Mouse (Mus musculus): ENCODE measurements around the gene Bach1. TPM values are rescaled to one million over a fixed set of nuclear protein-coding genes. Genes with fewer than 3 reads are reported as not detected.
A peak's percentile ranks its signal among the peaks of the same experiment; 100 is the strongest.

The Bach1 gene
- 21.5 and 22.4 TPM in 2 replicates for polyA plus RNA-seq (2016; fragmentation: Nextera tagmentation; extraction: Ambion mirVana)

DNA sequence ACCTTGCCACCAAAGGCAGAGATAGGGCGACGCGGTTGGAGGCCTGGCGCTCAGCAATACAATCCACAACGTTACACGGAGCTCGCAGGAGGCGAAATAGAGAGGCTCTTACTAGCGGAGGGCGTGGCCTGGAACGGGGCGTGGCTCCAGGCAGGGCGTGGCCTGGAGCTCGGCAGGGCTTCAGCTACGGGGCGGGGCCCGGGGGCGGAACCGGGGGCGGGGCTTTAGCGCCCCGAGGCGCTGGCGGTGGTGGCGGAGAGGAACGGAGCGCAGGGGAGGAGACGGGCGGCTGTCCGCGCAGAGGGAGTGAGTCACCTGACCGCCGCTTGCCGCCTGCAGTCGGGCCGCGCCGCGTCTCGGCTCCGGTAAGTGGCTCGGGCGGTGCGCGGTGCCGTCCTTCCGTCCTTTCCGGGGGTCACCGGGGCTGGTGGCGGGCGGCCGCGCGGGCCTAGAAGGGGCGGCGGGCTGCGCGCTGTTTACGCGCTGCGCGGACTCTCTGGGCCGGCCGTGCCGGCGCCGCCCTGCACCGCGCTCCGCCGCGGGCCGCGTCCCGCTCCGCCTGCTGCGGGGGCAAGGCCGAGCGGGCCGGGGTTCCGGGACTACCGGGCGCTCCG is at the start of gene Bach1:
Gene Bach1 (plus strand): TSS at position 254 of the 614 bp plus-strand sequence.
- peak; percentile 89 for ATAC-seq (ENCODE audit: insufficient number of reproducible peaks, insufficient read depth, low FRiP score, low TSS enrichment)
- H3K9me3 ChIP-seq: no peaks in the 10 kb centered on the region
- H3K9ac ChIP-seq: peak within 1 kb of the TSS; percentile 94
- H3K4me1 ChIP-seq: peaks cover 17% of the 10 kb centered on the region
- H3K27ac ChIP-seq: peak within 1 kb of the TSS; percentile 90
- 1% methylated on average over 73 of the region's 84 CpGs for WGBS
- peak within 1 kb of the TSS; percentile 74 for H3K4me3 ChIP-seq
- peak within 1 kb of the TSS; percentile 70 for H3K4me2 ChIP-seq (replicated peaks)
- H3K36me3 ChIP-seq: no peaks in the 10 kb centered on the region
- H3K27me3 ChIP-seq: no peaks in the 10 kb centered on the region

- H3K9me3 ChIP-seq: no peaks in the 10 kb centered on the region
- H3K4me3 ChIP-seq: no peak overlapping the region
- no peaks in the 10 kb centered on the region for H3K4me1 ChIP-seq
- H3K4me2 ChIP-seq (replicated peaks): no peak overlapping the region
- no peaks in the 10 kb centered on the region for H3K36me3 ChIP-seq
- ATAC-seq (ENCODE audit: insufficient number of reproducible peaks, insufficient read depth, low FRiP score, low TSS enrichment): no peak
- no peak overlapping the region for H3K27ac ChIP-seq
- no peak overlapping the region for H3K9ac ChIP-seq
- H3K27me3 ChIP-seq: no peaks in the 10 kb centered on the region
- WGBS: 74% methylated on average over 8 of the region's 8 CpGs
Measured at GRCm38 (mm10) chr16:87652344-87652743, 46.4 kb upstream of the Bach1 start.

DNA sequence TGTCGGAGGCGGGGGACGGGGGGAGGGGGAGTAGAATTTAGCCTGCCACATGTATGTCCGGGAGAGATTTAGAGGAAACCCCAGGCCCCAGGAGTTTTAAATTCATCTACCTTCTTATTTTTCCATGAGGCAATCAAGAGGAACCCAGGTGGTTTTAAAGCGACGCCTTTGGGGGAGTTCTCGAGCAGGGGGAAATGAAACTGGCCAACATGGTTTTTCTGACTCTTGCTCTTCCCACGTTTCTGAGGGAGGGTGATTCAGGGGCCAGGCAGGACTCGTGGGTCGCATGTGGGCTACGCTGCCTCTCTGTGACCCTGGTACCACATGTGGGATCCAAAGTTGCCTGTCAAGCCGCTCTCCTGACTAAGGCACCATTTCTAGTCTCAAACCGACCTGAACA is 45.8 kb upstream of the Bach1 start:
- WGBS: 82% methylated on average over 13 of the region's 13 CpGs
- no peak for ATAC-seq (ENCODE audit: insufficient number of reproducible peaks, insufficient read depth, low FRiP score, low TSS enrichment)
- no peaks in the 10 kb centered on the region for H3K27me3 ChIP-seq
- H3K9ac ChIP-seq: no peak overlapping the region
- no peaks in the 10 kb centered on the region for H3K4me1 ChIP-seq
- H3K9me3 ChIP-seq: no peaks in the 10 kb centered on the region
- H3K4me2 ChIP-seq (replicated peaks): no peak overlapping the region
- H3K4me3 ChIP-seq: no peak overlapping the region
- H3K27ac ChIP-seq: no peak overlapping the region
- no peaks in the 10 kb centered on the region for H3K36me3 ChIP-seq

DNA sequence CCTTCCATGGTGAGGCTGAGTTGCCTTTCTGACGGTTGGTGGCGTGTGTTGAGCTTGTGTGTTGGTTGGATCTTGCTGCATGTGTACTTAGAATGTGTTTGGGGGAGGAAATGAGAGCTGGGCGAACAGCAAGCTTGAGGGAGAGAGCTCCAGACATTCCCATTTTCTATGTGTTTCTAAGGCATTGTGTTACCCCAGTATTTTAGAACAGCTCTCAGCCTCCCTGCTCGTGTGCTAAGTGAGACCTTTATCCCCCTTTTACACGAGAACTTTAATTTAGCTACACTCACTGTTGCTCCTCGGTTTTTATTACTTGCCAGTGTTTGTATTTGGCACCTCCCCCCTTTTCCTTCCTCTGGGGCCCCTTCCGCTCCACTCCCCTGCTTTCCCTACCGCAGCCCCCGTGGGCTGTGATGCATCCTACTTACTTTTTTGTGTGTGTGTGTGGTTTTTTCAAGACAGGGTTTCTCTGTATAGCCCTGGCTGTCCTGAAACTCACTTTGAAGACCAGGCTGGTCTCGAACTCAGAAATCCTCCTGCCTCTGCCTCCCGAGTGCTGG is 44.6 kb upstream of the Bach1 start:
- no peak overlapping the region for H3K4me3 ChIP-seq
- no peaks in the 10 kb centered on the region for H3K27me3 ChIP-seq
- no peak overlapping the region for H3K9ac ChIP-seq
- 79% methylated on average over 11 of the region's 11 CpGs for WGBS
- no peaks in the 10 kb centered on the region for H3K9me3 ChIP-seq
- ATAC-seq (ENCODE audit: insufficient number of reproducible peaks, insufficient read depth, low FRiP score, low TSS enrichment): no peak
- no peak overlapping the region for H3K27ac ChIP-seq
- H3K4me2 ChIP-seq (replicated peaks): no peak overlapping the region
- no peaks in the 10 kb centered on the region for H3K36me3 ChIP-seq
- H3K4me1 ChIP-seq: no peaks in the 10 kb centered on the region

- Histone ChIP-seq H3K4me1 (no peaks in the 10 kb centered on the region), H3K4me2 (replicated peaks) (no peak overlapping the region), H3K27me3 (no peaks in the 10 kb centered on the region), H3K4me3 (no peak overlapping the region), H3K9ac (no peak overlapping the region), H3K36me3 (no peaks in the 10 kb centered on the region), H3K9me3 (no peaks in the 10 kb centered on the region), H3K27ac (no peak overlapping the region)
- 79% methylated on average over 5 of the region's 5 CpGs for WGBS
- no peak for ATAC-seq (ENCODE audit: insufficient number of reproducible peaks, insufficient read depth, low FRiP score, low TSS enrichment)
Measured at GRCm38 (mm10) chr16:87655005-87655404, 43.7 kb upstream of the Bach1 start.

DNA sequence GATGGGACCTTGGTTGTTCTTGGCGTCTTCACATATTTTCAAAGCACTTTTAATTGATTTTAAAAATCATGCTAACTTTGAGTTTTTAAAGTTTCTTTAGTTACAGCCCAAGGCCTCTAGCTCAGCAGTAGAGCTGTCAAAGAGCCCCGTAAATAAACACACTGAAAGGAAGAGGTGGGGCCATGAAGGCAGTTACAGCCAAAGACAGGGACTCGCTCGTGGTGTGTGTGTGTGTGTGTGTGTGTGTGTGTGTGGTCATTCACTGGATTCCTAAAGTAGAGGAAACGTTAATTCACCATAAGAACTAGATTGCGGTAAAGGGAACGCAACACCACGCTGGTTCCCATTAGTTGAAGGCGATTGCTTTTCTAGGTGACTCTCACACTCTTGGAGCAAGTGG is 43.2 kb upstream of the Bach1 start:
- 82% methylated on average over 9 of the region's 9 CpGs for WGBS
- Histone ChIP-seq H3K4me3 (no peak overlapping the region), H3K27me3 (no peaks in the 10 kb centered on the region), H3K4me1 (0 out of 2 replicates have a peak, but pooled peaks cover under 1% of the 10 kb centered on the region), H3K9me3 (no peaks in the 10 kb centered on the region), H3K4me2 (replicated peaks) (no peak overlapping the region), H3K27ac (no peak overlapping the region), H3K36me3 (no peaks in the 10 kb centered on the region), H3K9ac (no peak overlapping the region)
- ATAC-seq (ENCODE audit: insufficient number of reproducible peaks, insufficient read depth, low FRiP score, low TSS enrichment): no peak

DNA sequence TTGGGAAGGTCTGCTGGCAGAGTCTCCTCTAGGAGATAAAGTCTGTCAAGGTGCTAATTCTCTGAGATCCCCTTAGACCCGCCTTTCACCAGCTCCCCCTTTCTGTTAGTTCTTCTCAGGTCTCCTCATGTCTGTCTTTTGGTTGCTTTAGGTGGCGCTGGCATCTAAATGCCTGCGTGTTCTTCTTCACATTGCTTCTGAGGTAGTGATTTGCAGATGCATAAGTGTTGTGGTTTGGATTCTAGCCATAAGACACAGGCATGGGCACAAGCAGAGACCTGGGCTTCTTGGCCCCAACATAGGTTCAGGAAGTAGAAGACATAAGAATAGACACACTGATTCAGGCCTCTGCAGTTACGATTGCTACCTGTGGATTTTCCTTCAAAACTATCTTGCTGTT is 42.0 kb upstream of the Bach1 start:
- no peaks in the 10 kb centered on the region for H3K27me3 ChIP-seq
- ATAC-seq (ENCODE audit: insufficient number of reproducible peaks, insufficient read depth, low FRiP score, low TSS enrichment): no peak
- H3K27ac ChIP-seq: no peak overlapping the region
- no peaks in the 10 kb centered on the region for H3K36me3 ChIP-seq
- WGBS: 81% methylated on average over 4 of the region's 4 CpGs
- 0 out of 2 replicates have a peak, but pooled peaks cover 3% of the 10 kb centered on the region for H3K4me1 ChIP-seq
- H3K4me3 ChIP-seq: no peak overlapping the region
- H3K9ac ChIP-seq: no peak overlapping the region
- no peaks in the 10 kb centered on the region for H3K9me3 ChIP-seq
- H3K4me2 ChIP-seq (replicated peaks): no peak overlapping the region

- 0 out of 2 replicates have a peak, but pooled peaks cover 3% of the 10 kb centered on the region for H3K4me1 ChIP-seq
- no peak overlapping the region for H3K27ac ChIP-seq
- no peak overlapping the region for H3K4me2 ChIP-seq (replicated peaks)
- H3K9me3 ChIP-seq: no peaks in the 10 kb centered on the region
- no peak for ATAC-seq (ENCODE audit: insufficient number of reproducible peaks, insufficient read depth, low FRiP score, low TSS enrichment)
- 93% methylated on average over 9 of the region's 9 CpGs for WGBS
- H3K4me3 ChIP-seq: no peak overlapping the region
- H3K9ac ChIP-seq: no peak overlapping the region
- H3K27me3 ChIP-seq: no peaks in the 10 kb centered on the region
- no peaks in the 10 kb centered on the region for H3K36me3 ChIP-seq
Measured at GRCm38 (mm10) chr16:87657291-87657690, 41.5 kb upstream of the Bach1 start.

GRCm38 (mm10) chr16:87661024-87661471 is 37.7 kb upstream of the Bach1 start:
- no peak overlapping the region for H3K27ac ChIP-seq
- 0 out of 2 replicates have a peak, but pooled peaks cover 3% of the 10 kb centered on the region for H3K4me1 ChIP-seq
- no peak for ATAC-seq (ENCODE audit: insufficient number of reproducible peaks, insufficient read depth, low FRiP score, low TSS enrichment)
- no peaks in the 10 kb centered on the region for H3K36me3 ChIP-seq
- 60% methylated on average over 12 of the region's 12 CpGs for WGBS
- H3K9me3 ChIP-seq: no peaks in the 10 kb centered on the region
- H3K27me3 ChIP-seq: no peaks in the 10 kb centered on the region
- H3K4me2 ChIP-seq (replicated peaks): no peak overlapping the region
- no peak overlapping the region for H3K4me3 ChIP-seq
- no peak overlapping the region for H3K9ac ChIP-seq

GRCm38 (mm10) chr16:87661636-87662035 is 37.1 kb upstream of the Bach1 start:
- Histone ChIP-seq H3K27me3 (no peaks in the 10 kb centered on the region), H3K36me3 (no peaks in the 10 kb centered on the region), H3K4me2 (replicated peaks) (no peak overlapping the region), H3K27ac (no peak overlapping the region), H3K4me3 (no peak overlapping the region), H3K9ac (no peak overlapping the region), H3K9me3 (no peaks in the 10 kb centered on the region), H3K4me1 (0 out of 2 replicates have a peak, but pooled peaks cover 3% of the 10 kb centered on the region)
- no peak for ATAC-seq (ENCODE audit: insufficient number of reproducible peaks, insufficient read depth, low FRiP score, low TSS enrichment)
- 86% methylated on average over 8 of the region's 8 CpGs for WGBS

DNA sequence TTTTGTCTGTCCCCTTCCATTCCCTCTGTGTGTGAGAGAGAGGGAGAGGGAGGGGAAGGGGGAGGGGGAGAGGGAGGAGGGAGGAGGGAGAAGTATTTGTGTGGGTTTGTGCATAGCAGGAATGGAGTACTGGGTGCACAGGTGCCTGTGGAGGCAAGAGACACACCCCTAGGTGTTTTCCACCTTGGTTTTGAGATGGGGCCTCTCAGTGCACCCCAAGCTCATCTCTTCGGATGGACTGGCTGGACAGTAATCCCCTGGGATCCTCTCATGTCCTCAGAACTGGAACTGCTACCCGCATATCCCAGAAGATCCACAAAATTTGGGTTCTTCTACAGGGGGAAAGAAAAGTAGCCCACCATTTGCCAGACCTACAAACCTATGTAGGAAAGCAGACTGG is 36.2 kb upstream of the Bach1 start:
- H3K9ac ChIP-seq: no peak overlapping the region
- no peak for ATAC-seq (ENCODE audit: insufficient number of reproducible peaks, insufficient read depth, low FRiP score, low TSS enrichment)
- H3K4me1 ChIP-seq: 0 out of 2 replicates have a peak, but pooled peaks cover 3% of the 10 kb centered on the region
- 88% methylated on average over 2 of the region's 2 CpGs for WGBS
- no peak overlapping the region for H3K4me2 ChIP-seq (replicated peaks)
- no peaks in the 10 kb centered on the region for H3K27me3 ChIP-seq
- no peaks in the 10 kb centered on the region for H3K9me3 ChIP-seq
- no peaks in the 10 kb centered on the region for H3K36me3 ChIP-seq
- H3K27ac ChIP-seq: no peak overlapping the region
- no peak overlapping the region for H3K4me3 ChIP-seq

DNA sequence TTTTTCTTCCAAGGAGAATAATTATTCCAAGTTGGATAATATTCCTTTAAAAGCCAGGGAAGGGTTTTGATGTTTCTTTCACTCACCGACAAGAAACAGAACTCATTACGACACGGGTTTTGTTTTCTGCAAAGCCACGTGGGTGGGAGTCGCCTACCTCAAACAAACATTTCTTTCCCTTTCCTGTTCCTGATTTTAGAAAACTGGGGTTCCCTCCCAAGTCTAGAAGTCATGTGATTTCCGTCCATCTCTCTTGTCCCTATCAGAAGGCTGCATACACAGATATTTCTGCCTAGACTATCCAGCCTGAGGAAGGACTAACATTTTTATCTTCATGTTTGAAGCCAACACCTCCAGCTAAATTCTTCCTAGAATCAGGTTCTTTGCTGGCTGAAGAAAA is 34.9 kb upstream of the Bach1 start:
- Histone ChIP-seq H3K4me3 (no peak overlapping the region), H3K36me3 (no peaks in the 10 kb centered on the region), H3K27ac (no peak overlapping the region), H3K27me3 (no peaks in the 10 kb centered on the region), H3K9ac (no peak overlapping the region), H3K4me1 (0 out of 2 replicates have a peak, but pooled peaks cover 3% of the 10 kb centered on the region), H3K4me2 (replicated peaks) (no peak overlapping the region), H3K9me3 (no peaks in the 10 kb centered on the region)
- ATAC-seq (ENCODE audit: insufficient number of reproducible peaks, insufficient read depth, low FRiP score, low TSS enrichment): no peak
- 66% methylated on average over 6 of the region's 6 CpGs for WGBS

All from embryonic facial prominence, embryonic 12.5 days (tissue).